ENCODE assay signal across 34 mouse cellular contexts in the genomic region with DNA sequence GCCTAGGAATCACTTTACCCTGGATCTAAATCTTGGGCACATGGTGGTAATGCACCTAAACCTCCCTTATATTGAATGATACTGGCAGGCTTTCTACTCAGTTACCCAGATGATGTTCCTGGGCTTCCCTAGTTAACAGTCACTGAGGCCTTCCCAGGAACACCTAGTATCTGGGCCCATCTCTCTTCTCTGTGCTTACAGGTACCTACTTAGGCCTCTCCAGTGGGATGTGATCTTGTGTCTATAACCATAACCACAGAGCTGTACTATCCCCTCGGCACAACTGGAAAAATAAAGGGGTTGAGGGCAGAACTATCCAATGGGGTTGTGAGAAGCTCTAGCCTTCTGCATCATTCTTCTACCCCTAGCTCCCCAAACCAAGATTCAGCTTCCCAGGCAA. TPM values are rescaled to one million over a fixed set of nuclear protein-coding genes. Genes with fewer than 3 reads are reported as not detected.
A peak's percentile ranks its signal among the peaks of the same experiment; 100 is the strongest.
DNase-seq lines count a peak whose midpoint lies in the region; ATAC-seq lines count a peak whose summit lies in the region.
"Had no signal": no experiment of that assay in that cellular context is flagged by ENCODE, and none has a peak within 500 bp of the region (broad histone marks: within the 10 kb centered on the region; RNA-seq: fewer than 3 reads in every experiment).

No protein-coding gene starts in this region.

- H3K79me2 ChIP-seq in macrophage (ENCODE audit: inconsistent target), result peaks cover 22% of the 10 kb centered on the region

- no peak overlapping the region for H3K4me2 ChIP-seq in heart, embryonic 11.5 days
- H3K4me2 ChIP-seq: embryonic facial prominence, embryonic 13.5 days; forebrain, embryonic 12.5 days; heart, embryonic 13.5 days; hindbrain, embryonic 12.5 days had no signal

- no peak overlapping the region for H3K27ac ChIP-seq in heart, embryonic 11.5 days (ENCODE audit: low read depth, low read length)
- H3K27ac ChIP-seq in macrophage, result peak overlapping the region; percentile 69
- H3K27ac ChIP-seq: embryonic facial prominence, embryonic 10.5 days; embryonic facial prominence, embryonic 13.5 days; forebrain, embryonic 12.5 days; hindbrain, embryonic 12.5 days had no signal

- 100% methylated on average over 1 of the region's 1 CpGs for WGBS in heart, embryonic 11.5 days (ENCODE audit: insufficient replicate concordance)
- 88% methylated on average over 1 of the region's 1 CpGs for WGBS in macrophage (ENCODE audit: missing documents)

- H3K9ac ChIP-seq in heart, embryonic 11.5 days (ENCODE audit: low read depth, low read length), result no peak overlapping the region
- H3K9ac ChIP-seq: embryonic facial prominence, embryonic 13.5 days; forebrain, embryonic 12.5 days; heart, embryonic 13.5 days; hindbrain, embryonic 12.5 days had no signal

- H3K9me3 ChIP-seq in heart, embryonic 11.5 days (replicated peaks; ENCODE audit: control insufficient read depth, low read length), result no peaks in the 10 kb centered on the region
- H3K9me3 ChIP-seq: embryonic facial prominence, embryonic 10.5 days; embryonic facial prominence, embryonic 13.5 days; forebrain, embryonic 12.5 days; G1E; heart, embryonic 13.5 days; hindbrain, embryonic 12.5 days had no signal

- ATAC-seq in heart, embryonic 11.5 days (replicated peaks; ENCODE audit: insufficient number of reproducible peaks, low FRiP score, low TSS enrichment), result no peak
- ATAC-seq: forebrain, embryonic 16.5 days; hindbrain, embryonic 16.5 days had no signal

- H3K36me3 ChIP-seq in heart, embryonic 11.5 days (ENCODE audit: control insufficient read depth, insufficient read depth, low read length), result peaks cover 19% of the 10 kb centered on the region
- H3K36me3 ChIP-seq in macrophage (ENCODE audit: inconsistent target), result peaks cover 24% of the 10 kb centered on the region

- no peaks in the 10 kb centered on the region for H3K27me3 ChIP-seq in heart, embryonic 11.5 days (ENCODE audit: control insufficient read depth, insufficient read depth, low read length)
- H3K27me3 ChIP-seq: CH12.LX; embryonic facial prominence, embryonic 13.5 days; forebrain, embryonic 12.5 days; heart, embryonic 13.5 days; hindbrain, embryonic 12.5 days had no signal

- peak; percentile 33 for DNase-seq in heart, adult 11 months
- DNase-seq in kidney, postnatal 10 days, result peak; percentile 3
- DNase-seq in kidney, adult 9 months, result no peak
- peak; percentile 11 to 15 for DNase-seq in right cerebral cortex, postnatal 10 days (ENCODE audit: low spot score in 2 of 2)
- DNase-seq in right cerebral cortex, postnatal 25 days, result no peak
- no peak for DNase-seq in thymus, postnatal 25 days
- DNase-seq: adrenal gland, adult 2 months; adrenal gland, postnatal 14 days; cerebellum, adult 11-12 months; cerebellum, adult 8-10 months; cerebellum, postnatal 10 days; cerebellum, postnatal 36 days; embryo, embryonic 11 days; gastrocnemius, postnatal 10 days; gastrocnemius, postnatal 36 days had no signal

- H3K4me1 ChIP-seq in heart, embryonic 11.5 days (ENCODE audit: control insufficient read depth, insufficient read depth, low read length), result peaks cover 22% of the 10 kb centered on the region

- no peak overlapping the region for H3K4me3 ChIP-seq in heart, embryonic 11.5 days (ENCODE audit: low read depth, low read length)
- H3K4me3 ChIP-seq in macrophage (ENCODE audit: inconsistent target), result no peak overlapping the region
- H3K4me3 ChIP-seq: embryonic facial prominence, embryonic 10.5 days; embryonic facial prominence, embryonic 13.5 days; erythroblast, embryonic 14.5 days; forebrain, embryonic 12.5 days; heart, embryonic 13.5 days; hindbrain, embryonic 12.5 days had no signal

RNA-seq across cellular contexts. Expression of a gene that starts 3.3 kb away (rescaled TPM):
- polyA plus RNA-seq in heart, embryonic 11.5 days (2014; fragmentation: Nextera tagmentation; extraction: Ambion mirVana), result 2.7 TPM in 1 of 2 replicates, not detected in the other
- total RNA-seq in macrophage (2018; cell fraction: chromatin; rRNA removed), result not detected
- total RNA-seq in macrophage (2018; cell fraction: cytosol; rRNA removed), result not detected
- not detected for total RNA-seq in macrophage (2018; cell fraction: nucleus; rRNA removed)
- polyA plus RNA-seq in macrophage (2018), result not detected in 3 replicates
- total RNA-seq: adrenal gland, adult 2 months; adrenal gland, postnatal 14 days; CH12.LX; G1E; gastrocnemius, adult 18-20 months; gastrocnemius, postnatal 10 days; gastrocnemius, postnatal 36 days; granulocyte monocyte progenitor cell, adult 5-6 weeks; heart, adult 8-10 months; heart, postnatal 25 days; hematopoietic stem cell, adult 5-6 weeks had no signal
- polyA plus RNA-seq: adrenal gland, adult 2 months; brain, embryonic 14.5 days; cortical plate, adult 2 months; erythroblast, embryonic 14.5 days; G1E had no signal

RNA-seq across cellular contexts. Expression of a gene that starts 10.0 kb away (rescaled TPM):
- polyA plus RNA-seq in heart, embryonic 11.5 days (2014; fragmentation: Nextera tagmentation; extraction: Ambion mirVana), result 10.0 and 10.9 TPM in 2 replicates
- 10 to 100 TPM in 17 of 26 experiments, 1 to 10 TPM in 9; 1.8 to 34.0 (median 13.6) TPM for total RNA-seq in macrophage (2018; cell fraction: chromatin; rRNA removed)
- 1 to 10 TPM; 1.7 to 7.0 (median 5.0) TPM for total RNA-seq in macrophage (2018; cell fraction: cytosol; rRNA removed)
- total RNA-seq in macrophage (2018; cell fraction: nucleus; rRNA removed), result 10 to 100 TPM in 11 of 26 experiments, 1 to 10 TPM in 15; 2.0 to 26.8 (median 9.3) TPM
- polyA plus RNA-seq in macrophage (2018), result 4.7 to 7.1 TPM (median 5.2 TPM) in 3 replicates

RNA-seq across cellular contexts. Expression of a gene that starts 11.1 kb away (rescaled TPM):
- polyA plus RNA-seq in heart, embryonic 11.5 days (2014; fragmentation: Nextera tagmentation; extraction: Ambion mirVana), result 97.7 and 108 TPM in 2 replicates
- total RNA-seq in macrophage (2018; cell fraction: chromatin; rRNA removed), result 100 to 1,000 TPM in 6 of 26 experiments, 10 to 100 TPM in 20; 28.2 to 117 (median 78.1) TPM
- 10 to 100 TPM; 16.6 to 35.0 (median 25.0) TPM for total RNA-seq in macrophage (2018; cell fraction: cytosol; rRNA removed)
- total RNA-seq in macrophage (2018; cell fraction: nucleus; rRNA removed), result 10 to 100 TPM; 32.4 to 69.6 (median 49.7) TPM
- 12.9 to 30.0 TPM (median 24.7 TPM) in 3 replicates for polyA plus RNA-seq in macrophage (2018)

RNA-seq across cellular contexts. Expression of a gene that starts 17.9 kb away (rescaled TPM):
- 0.68 and 1.2 TPM in 2 replicates for polyA plus RNA-seq in heart, embryonic 11.5 days (2014; fragmentation: Nextera tagmentation; extraction: Ambion mirVana)
- 10 to 100 TPM in 21 of 26 experiments, 1 to 10 TPM in 5; 2.7 to 23.6 (median 14.7) TPM for total RNA-seq in macrophage (2018; cell fraction: chromatin; rRNA removed)
- 1 to 10 TPM in 4 of 26 experiments, under 1 TPM in 13, not detected in 9; 0.22 to 1.8 (median 0.51) TPM for total RNA-seq in macrophage (2018; cell fraction: cytosol; rRNA removed)
- 10 to 100 TPM in 16 of 26 experiments, 1 to 10 TPM in 10; 2.9 to 26.2 (median 12.6) TPM for total RNA-seq in macrophage (2018; cell fraction: nucleus; rRNA removed)
- 0.41 to 1.8 TPM (median 1.0 TPM) in 3 replicates for polyA plus RNA-seq in macrophage (2018)

RNA-seq across cellular contexts. Expression of a gene that starts 36.5 kb away (rescaled TPM):
- polyA plus RNA-seq in heart, embryonic 11.5 days (2014; fragmentation: Nextera tagmentation; extraction: Ambion mirVana), result 187 and 213 TPM in 2 replicates
- total RNA-seq in macrophage (2018; cell fraction: chromatin; rRNA removed), result 100 to 1,000 TPM; 282 to 698 (median 421) TPM
- total RNA-seq in macrophage (2018; cell fraction: cytosol; rRNA removed), result 100 to 1,000 TPM; 519 to 726 (median 593) TPM
- total RNA-seq in macrophage (2018; cell fraction: nucleus; rRNA removed), result 100 to 1,000 TPM; 274 to 476 (median 355) TPM
- 469 to 548 TPM (median 534 TPM) in 3 replicates for polyA plus RNA-seq in macrophage (2018)

Comparison
In these comparisons a context has a peak if more than half of its experiments do, and no peak if none do; other contexts are left out.
1. DNase-seq: peak in heart, adult 11 months (single experiment), kidney, postnatal 10 days (single experiment) and right cerebral cortex, postnatal 10 days (2 of 2); none in kidney, adult 9 months (single experiment), right cerebral cortex, postnatal 25 days (single experiment) and thymus, postnatal 25 days (single experiment).